ENCODE assay signal across 8 mouse cellular contexts in the genomic region with DNA sequence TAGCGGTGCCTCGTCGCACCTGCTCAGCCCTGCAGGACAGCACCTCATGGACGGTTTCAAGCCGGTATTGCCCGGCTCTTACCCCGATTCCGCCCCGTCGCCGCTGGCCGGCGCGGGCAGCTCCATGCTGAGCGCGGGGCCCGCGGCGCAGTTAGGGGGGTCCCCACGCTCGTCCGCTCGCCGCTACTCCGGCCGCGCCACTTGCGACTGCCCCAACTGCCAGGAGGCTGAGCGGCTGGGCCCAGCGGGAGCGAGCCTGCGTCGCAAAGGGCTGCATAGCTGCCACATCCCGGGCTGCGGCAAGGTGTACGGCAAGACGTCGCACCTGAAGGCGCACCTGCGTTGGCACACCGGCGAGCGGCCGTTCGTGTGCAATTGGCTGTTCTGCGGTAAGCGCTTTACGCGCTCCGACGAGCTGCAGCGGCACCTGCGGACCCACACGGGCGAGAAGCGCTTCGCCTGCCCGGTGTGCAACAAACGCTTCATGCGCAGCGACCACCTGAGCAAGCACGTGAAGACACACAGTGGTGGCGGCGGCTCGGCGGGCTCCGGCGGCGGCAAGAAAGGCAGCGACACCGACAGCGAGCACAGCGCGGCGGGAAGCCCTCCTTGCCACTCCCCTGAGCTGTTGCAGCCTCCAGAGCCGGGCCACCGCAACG. TPM values are rescaled to one million over a fixed set of nuclear protein-coding genes. Genes with fewer than 3 reads are reported as not detected.
A peak's percentile ranks its signal among the peaks of the same experiment; 100 is the strongest.
DNase-seq lines count a peak whose midpoint lies in the region; ATAC-seq and TF ChIP-seq lines count a peak whose summit lies in the region.

No protein-coding gene starts in this region.

- under 1% methylated on average over 78 of the region's 78 CpGs for WGBS in heart, embryonic 13.5 days
- under 1% methylated on average over 78 of the region's 78 CpGs for WGBS in hindbrain, embryonic 13.5 days
- WGBS in midbrain, postnatal 0 days, result under 1% methylated on average over 66 of the region's 78 CpGs

- H3K4me2 ChIP-seq in heart, embryonic 13.5 days, result peak overlapping the region; percentile 89
- peak overlapping the region; percentile 57 for H3K4me2 ChIP-seq in hindbrain, embryonic 13.5 days
- peak overlapping the region; percentile 39; the same call in 1 of the 2 replicates for H3K4me2 ChIP-seq in midbrain, postnatal 0 days (ENCODE audit: low read depth, low read length, poor library complexity, severe bottlenecking)

- DNase-seq in heart, postnatal 25 days (ENCODE audit: low spot score), result no peak
- peak; percentile 72 for DNase-seq in R1 (ENCODE audit: low read depth, low spot score)
- DNase-seq in midbrain, postnatal 0 days (ENCODE audit: low spot score), result no peak
- DNase-seq in left cerebral cortex, adult 18-20 months (ENCODE audit: low spot score in 2 of 2), result no peak
- no peak for DNase-seq in cerebellum, postnatal 4 days (ENCODE audit: low spot score in 2 of 2)

- H3K9ac ChIP-seq in heart, embryonic 13.5 days, result no peak overlapping the region
- peak overlapping the region; percentile 67 for H3K9ac ChIP-seq in hindbrain, embryonic 13.5 days
- H3K9ac ChIP-seq in midbrain, postnatal 0 days (replicated peaks; ENCODE audit: low read length, poor library complexity, severe bottlenecking), result no peak overlapping the region

- H3K4me3 ChIP-seq in heart, embryonic 13.5 days, result peak overlapping the region; percentile 60
- peak overlapping the region; percentile 45 for H3K4me3 ChIP-seq in hindbrain, embryonic 13.5 days
- H3K4me3 ChIP-seq in midbrain, postnatal 0 days (ENCODE audit: low read depth, low read length), result peak overlapping the region; percentile 30

- peaks cover 93% of the 10 kb centered on the region for H3K27me3 ChIP-seq in heart, embryonic 13.5 days (replicated peaks)
- H3K27me3 ChIP-seq in hindbrain, embryonic 13.5 days, result peaks cover 85% of the 10 kb centered on the region
- peaks cover 68% of the 10 kb centered on the region for H3K27me3 ChIP-seq in midbrain, postnatal 0 days (ENCODE audit: insufficient read depth, low read length)

- no peaks in the 10 kb centered on the region for H3K9me3 ChIP-seq in heart, embryonic 13.5 days
- H3K9me3 ChIP-seq in hindbrain, embryonic 13.5 days, result no peaks in the 10 kb centered on the region
- no peaks in the 10 kb centered on the region for H3K9me3 ChIP-seq in midbrain, postnatal 0 days (ENCODE audit: low read length)

- H3K4me1 ChIP-seq in heart, embryonic 13.5 days, result peaks cover 33% of the 10 kb centered on the region
- peaks cover 26% of the 10 kb centered on the region for H3K4me1 ChIP-seq in hindbrain, embryonic 13.5 days (replicated peaks)
- no peaks in the 10 kb centered on the region for H3K4me1 ChIP-seq in midbrain, postnatal 0 days (ENCODE audit: insufficient read depth, low read length)

- ATAC-seq in heart, embryonic 13.5 days (ENCODE audit: extremely low read depth, insufficient number of reproducible peaks, low FRiP score, low TSS enrichment), result no peak
- ATAC-seq in hindbrain, embryonic 13.5 days (ENCODE audit: low FRiP score), result peak; percentile 40
- ATAC-seq in midbrain, postnatal 0 days (ENCODE audit: low FRiP score), result peak; percentile 52
- no peak for ATAC-seq in monocyte, adult 5-6 weeks (replicated peaks; ENCODE audit: insufficient number of reproducible peaks, low FRiP score, low TSS enrichment, poor library complexity, severe bottlenecking)

- no peak overlapping the region for H3K27ac ChIP-seq in heart, embryonic 13.5 days (replicated peaks)
- H3K27ac ChIP-seq in hindbrain, embryonic 13.5 days, result peak overlapping the region; percentile 64
- no peak overlapping the region for H3K27ac ChIP-seq in midbrain, postnatal 0 days (ENCODE audit: low read depth, low read length)

- intact Hi-C loops in heart, postnatal 25 days (cut with DNase I), result no loop called here

- TF ChIP-seq CTCF in midbrain, postnatal 0 days (IDR thresholded peaks at IDR 0.05), result no peak

- no peaks in the 10 kb centered on the region for H3K36me3 ChIP-seq in heart, embryonic 13.5 days
- no peaks in the 10 kb centered on the region for H3K36me3 ChIP-seq in hindbrain, embryonic 13.5 days
- H3K36me3 ChIP-seq in midbrain, postnatal 0 days (ENCODE audit: insufficient read depth, low read length), result no peaks in the 10 kb centered on the region

RNA-seq across cellular contexts. Expression of gene Sp8, which starts 3.2 kb away (rescaled TPM):
- 0.03 TPM in 1 of 2 replicates, not detected in the other for polyA plus RNA-seq in heart, embryonic 13.5 days (2015; fragmentation: Nextera tagmentation; extraction: Ambion mirVana)
- not detected for total RNA-seq in heart, postnatal 25 days (2021)
- polyA plus RNA-seq in hindbrain, embryonic 13.5 days (2015; fragmentation: Nextera tagmentation; extraction: Ambion mirVana), result 3.8 and 5.9 TPM in 2 replicates
- 1.9 and 2.7 TPM in 2 replicates for total RNA-seq in midbrain, postnatal 0 days (2014; rRNA removed)
- polyA plus RNA-seq in midbrain, postnatal 0 days (2015; fragmentation: Nextera tagmentation; extraction: Ambion mirVana), result 0.90 and 1.8 TPM in 2 replicates
- total RNA-seq in left cerebral cortex, adult 18-20 months (2021), result 1 to 10 TPM; 1.7 to 1.9 TPM
- total RNA-seq in monocyte, adult 5-6 weeks (2017), result not detected in 3 replicates

Comparison
In these comparisons a context has a peak if more than half of its experiments do, and no peak if none do; other contexts are left out.
1. ATAC-seq: peak in hindbrain, embryonic 13.5 days (single experiment) and midbrain, postnatal 0 days (single experiment); none in heart, embryonic 13.5 days (single experiment) and monocyte, adult 5-6 weeks (single experiment).
2. H3K4me2 ChIP-seq: peak in every context shown above with its lines; median percentile 89 in heart, embryonic 13.5 days; 57 in hindbrain, embryonic 13.5 days; 39 in midbrain, postnatal 0 days.
3. Peak in every context shown above with its lines, with median percentiles within 50 percentile points of each other: H3K4me3 ChIP-seq.